In genomic region chr17:66510221-66510683, GRCm38 (mm10) we compare ENCODE assay signal across 8 mouse cellular contexts. TPM values are rescaled to one million over a fixed set of nuclear protein-coding genes. Genes with fewer than 3 reads are reported as not detected.
A peak's percentile ranks its signal among the peaks of the same experiment; 100 is the strongest.
DNase-seq lines count a peak whose midpoint lies in the region; ATAC-seq and TF ChIP-seq lines count a peak whose summit lies in the region.

No protein-coding gene starts in this region.

- H3K4me3 ChIP-seq in megakaryocyte, embryonic 14.5 days (replicated peaks): peak overlapping the region; percentile 79
- no peak overlapping the region for H3K4me3 ChIP-seq in heart, postnatal 0 days (ENCODE audit: low read depth, low read length)

- WGBS in heart, postnatal 0 days: 17% methylated on average over 10 of the region's 10 CpGs

- ATAC-seq in megakaryocyte, adult 5-6 weeks (ENCODE audit: poor library complexity, severe bottlenecking): no peak
- peak; percentile 76 for ATAC-seq in heart, postnatal 0 days (ENCODE audit: insufficient read depth, low read depth)
- ATAC-seq in monocyte, adult 5-6 weeks (replicated peaks; ENCODE audit: insufficient number of reproducible peaks, low FRiP score, low TSS enrichment, poor library complexity, severe bottlenecking): no peak

- no peak for TF ChIP-seq CTCF in heart, postnatal 0 days (IDR thresholded peaks at IDR 0.05; ENCODE audit: low read depth)

- no peaks in the 10 kb centered on the region for H3K27me3 ChIP-seq in megakaryocyte, embryonic 14.5 days (replicated peaks)
- H3K27me3 ChIP-seq in heart, postnatal 0 days (ENCODE audit: control insufficient read depth, insufficient read depth, low read length): no peaks in the 10 kb centered on the region

- no peak overlapping the region for H3K4me2 ChIP-seq in heart, postnatal 0 days (ENCODE audit: low read depth, low read length)

- peaks cover 78% of the 10 kb centered on the region for H3K4me1 ChIP-seq in megakaryocyte, embryonic 14.5 days
- peaks cover 16% of the 10 kb centered on the region for H3K4me1 ChIP-seq in heart, postnatal 0 days (ENCODE audit: control insufficient read depth, insufficient read depth)

- no peak for TF ChIP-seq EP300 in heart, postnatal 0 days (IDR thresholded peaks at IDR 0.05; ENCODE audit: low read depth)

- DNase-seq in adrenal gland, postnatal 36 days: peak; percentile 91
- DNase-seq in heart, postnatal 0 days (ENCODE audit: low spot score): peak; percentile 75
- peak; percentile 69 for DNase-seq in lung, adult 18-20 months
- peak; percentile 47 for DNase-seq in yolk sac, embryonic 10.5 days (ENCODE audit: low spot score)
- no peak for DNase-seq in layer of hippocampus, postnatal 36 days

- H3K9me3 ChIP-seq in megakaryocyte, embryonic 14.5 days: no peaks in the 10 kb centered on the region
- no peaks in the 10 kb centered on the region for H3K9me3 ChIP-seq in heart, postnatal 0 days (replicated peaks; ENCODE audit: control insufficient read depth, low read length)

- peak overlapping the region; percentile 69 for H3K27ac ChIP-seq in heart, postnatal 0 days (ENCODE audit: low read depth)

- no peak overlapping the region for H3K9ac ChIP-seq in heart, postnatal 0 days (replicated peaks; ENCODE audit: low read depth, low read length)

- peaks cover 75% of the 10 kb centered on the region for H3K36me3 ChIP-seq in megakaryocyte, embryonic 14.5 days (replicated peaks; ENCODE audit: low read length)
- H3K36me3 ChIP-seq in heart, postnatal 0 days (replicated peaks; ENCODE audit: control insufficient read depth, insufficient read depth, low read length): peaks cover 10% of the 10 kb centered on the region

RNA-seq across cellular contexts. Expression of gene Rab12, which starts 9.3 kb away (rescaled TPM):
- 9.9 and 28.2 TPM in 2 replicates for polyA plus RNA-seq in megakaryocyte, embryonic 14.5 days (2012; ENCODE audit: insufficient read depth, low replicate concordance)
- 22.5 and 22.7 TPM in 2 replicates for total RNA-seq in megakaryocyte, adult 5-6 weeks (2015)
- total RNA-seq in megakaryocyte, adult 5-6 weeks (2017): 24.3 and 36.5 TPM in 2 replicates
- 10 to 100 TPM; 87.5 to 97.8 TPM for total RNA-seq in adrenal gland, postnatal 36 days (2021)
- total RNA-seq in heart, postnatal 0 days (2014; rRNA removed; ENCODE audit: low replicate concordance): 48.8 and 52.5 TPM in 2 replicates
- 56.4 and 56.6 TPM in 2 replicates for polyA plus RNA-seq in heart, postnatal 0 days (2015; fragmentation: Nextera tagmentation; extraction: Ambion mirVana)
- total RNA-seq in monocyte, adult 5-6 weeks (2017): 32.1 to 41.3 TPM (median 36.1 TPM) in 3 replicates
- 100 to 1,000 TPM; 103 to 108 TPM for total RNA-seq in layer of hippocampus, postnatal 36 days (2021)

Comparison
In these comparisons a context has a peak if more than half of its experiments do, and no peak if none do; other contexts are left out.
1. DNase-seq: peak in adrenal gland, postnatal 36 days (2 of 2), heart, postnatal 0 days (single experiment), lung, adult 18-20 months (2 of 2) and yolk sac, embryonic 10.5 days (single experiment); none in layer of hippocampus, postnatal 36 days (0 of 2).